Mouse (Mus musculus): ENCODE data around the gene Gpd1. TPM values are rescaled to one million over a fixed set of nuclear protein-coding genes. Genes with fewer than 3 reads are reported as not detected.

Gpd1 gene
- polyA plus RNA-seq, 1 experiment from 2014 or later = 150 TPM

DNA sequence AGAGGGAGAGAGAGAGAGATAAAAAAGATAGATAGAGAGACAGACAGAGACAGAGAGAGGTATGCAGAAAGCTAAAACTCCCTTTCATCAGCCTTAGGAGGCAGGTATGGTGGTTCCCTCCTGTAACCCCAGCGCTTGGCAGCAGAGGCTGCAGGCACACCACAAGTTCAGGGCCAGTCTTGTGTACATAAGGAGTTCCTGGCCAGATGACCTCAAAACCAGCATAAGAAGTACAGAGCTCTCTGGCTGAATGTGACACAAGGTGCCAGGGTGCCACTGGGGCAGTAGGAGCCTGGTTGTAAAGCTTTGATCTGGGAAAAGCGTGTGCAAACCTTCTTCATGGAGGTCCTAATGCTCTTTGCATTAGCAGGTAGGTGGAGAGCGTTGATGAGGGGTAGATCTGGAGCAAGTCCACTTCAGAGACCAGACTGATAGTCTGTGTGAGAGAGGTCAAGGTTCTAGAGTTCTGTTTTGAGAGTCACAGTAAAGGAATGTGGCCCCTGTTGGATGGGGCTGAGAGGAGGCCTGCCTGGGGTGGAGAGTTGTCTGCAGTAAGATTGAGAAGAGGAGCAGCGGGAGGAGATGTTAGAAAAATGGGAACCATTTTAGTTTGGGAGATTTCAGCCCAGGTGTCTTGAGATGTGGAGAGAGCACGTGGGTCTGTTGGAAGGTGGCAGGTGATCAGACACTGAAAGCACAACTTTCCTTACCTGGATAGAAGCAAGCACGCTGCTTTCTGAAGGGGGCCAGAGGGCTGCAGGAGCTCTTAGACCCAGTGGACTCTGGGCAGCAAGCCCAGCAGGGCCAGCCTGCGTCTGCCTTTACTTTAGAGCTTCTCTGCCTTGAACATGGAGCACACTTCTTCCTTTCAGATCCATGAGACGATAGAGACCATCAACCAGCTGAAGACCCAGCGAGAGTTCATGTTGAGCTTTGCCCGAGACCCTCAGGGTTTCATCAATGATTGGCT lies 6.8 kb upstream of the Gpd1 start:
- Histone ChIP-seq H3K9me3 (ENCODE audit: low read length) (no peaks in the 10 kb centered on the region), H3K36me3 (replicated peaks; ENCODE audit: insufficient read depth, low read length) (peaks cover 46% of the 10 kb centered on the region), H3K4me1 (ENCODE audit: insufficient read depth) (peaks cover 26% of the 10 kb centered on the region), H3K27ac (ENCODE audit: low read depth) (peak overlapping the region; percentile 57), H3K4me2 (ENCODE audit: low read depth, low read length) (peak overlapping the region; percentile 23), H3K27me3 (ENCODE audit: insufficient read depth, low read length) (no peaks in the 10 kb centered on the region), H3K4me3 (ENCODE audit: low read depth, low read length) (no peak overlapping the region), H3K9ac (replicated peaks) (no peak overlapping the region)
- WGBS (ENCODE audit: insufficient replicate concordance) = 82% methylated on average over 10 of the region's 10 CpGs
- DNase-seq = no peak
- ATAC-seq = peak; percentile 33; the same call in 1 of the 2 replicates
- TF ChIP-seq CTCF (IDR thresholded peaks at IDR 0.05; ENCODE audit: low read depth) (no peak), EP300 (IDR thresholded peaks at IDR 0.05; ENCODE audit: low read depth) (no peak)

DNA sequence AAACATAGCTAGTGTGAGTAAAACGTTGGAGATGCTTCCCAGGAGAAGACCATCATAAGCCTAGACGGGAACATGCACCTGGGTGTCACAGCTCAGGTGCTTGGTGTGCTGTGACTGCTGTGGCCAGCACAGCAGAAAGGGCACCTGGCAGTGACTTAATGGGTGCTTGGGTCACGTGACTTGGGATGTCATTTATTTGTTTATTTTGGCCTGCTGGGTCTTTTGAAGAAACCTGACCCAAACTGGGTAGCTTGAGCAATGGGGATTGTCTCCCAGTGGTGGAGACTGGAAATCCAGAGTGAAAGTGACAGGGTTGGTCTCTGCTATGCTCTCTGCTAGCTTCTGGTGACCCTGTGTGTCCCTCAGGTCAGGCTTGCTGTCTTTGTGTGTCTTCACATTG lies 5.8 kb upstream of the Gpd1 start:
- H3K27ac ChIP-seq (ENCODE audit: low read depth) = peak overlapping the region; percentile 57
- H3K4me2 ChIP-seq (ENCODE audit: low read depth, low read length) = no peak overlapping the region
- no peak for DNase-seq
- H3K4me1 ChIP-seq (ENCODE audit: insufficient read depth) = peaks cover 36% of the 10 kb centered on the region
- TF ChIP-seq EP300 (IDR thresholded peaks at IDR 0.05; ENCODE audit: low read depth) = no peak
- TF ChIP-seq CTCF (IDR thresholded peaks at IDR 0.05; ENCODE audit: low read depth) = no peak
- no peak overlapping the region for H3K9ac ChIP-seq (replicated peaks)
- H3K27me3 ChIP-seq (ENCODE audit: insufficient read depth, low read length) = no peaks in the 10 kb centered on the region
- H3K9me3 ChIP-seq (ENCODE audit: low read length) = no peaks in the 10 kb centered on the region
- no peak overlapping the region for H3K4me3 ChIP-seq (ENCODE audit: low read depth, low read length)
- WGBS (ENCODE audit: insufficient replicate concordance) = 62% methylated on average over 3 of the region's 3 CpGs
- H3K36me3 ChIP-seq (replicated peaks; ENCODE audit: insufficient read depth, low read length) = peaks cover 42% of the 10 kb centered on the region
- ATAC-seq = peak; percentile 33

- ATAC-seq = no peak
- Histone ChIP-seq H3K4me1 (ENCODE audit: insufficient read depth) (peaks cover 41% of the 10 kb centered on the region), H3K27me3 (ENCODE audit: insufficient read depth, low read length) (no peaks in the 10 kb centered on the region), H3K36me3 (replicated peaks; ENCODE audit: insufficient read depth, low read length) (peaks cover 32% of the 10 kb centered on the region), H3K27ac (ENCODE audit: low read depth) (no peak overlapping the region), H3K9me3 (ENCODE audit: low read length) (no peaks in the 10 kb centered on the region), H3K9ac (replicated peaks) (0 out of 2 replicates have a peak overlapping the region, but pooled peaks have one; percentile 5), H3K4me3 (ENCODE audit: low read depth, low read length) (no peak overlapping the region), H3K4me2 (ENCODE audit: low read depth, low read length) (no peak overlapping the region)
- no peak for TF ChIP-seq CTCF (IDR thresholded peaks at IDR 0.05; ENCODE audit: low read depth)
- no peak for TF ChIP-seq EP300 (IDR thresholded peaks at IDR 0.05; ENCODE audit: low read depth)
- WGBS (ENCODE audit: insufficient replicate concordance) = 74% methylated on average over 13 of the region's 13 CpGs
- no peak for DNase-seq
These were observed 4.4 kb upstream of the Gpd1 start for GRCm38 (mm10) chr15:99712666-99713559.

DNA sequence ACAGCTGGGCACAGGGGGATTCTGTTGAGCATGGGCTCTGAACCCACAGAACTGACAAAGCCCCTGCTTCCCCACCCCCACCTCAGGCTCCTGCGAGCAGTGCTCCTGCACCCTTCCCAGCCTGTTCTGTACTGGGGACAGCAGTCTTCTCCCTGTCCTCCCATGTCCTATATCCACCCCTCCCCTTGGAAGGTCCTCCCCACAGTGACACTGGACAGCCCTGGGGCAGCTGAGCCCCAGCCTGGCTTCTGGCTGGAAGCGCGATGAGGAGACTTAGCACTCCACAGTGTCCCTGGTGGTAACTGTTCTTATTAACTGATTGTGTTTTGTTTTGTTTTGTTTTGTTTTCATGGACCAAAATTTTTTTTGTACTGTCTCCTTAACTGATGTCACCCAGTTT lies 3.7 kb upstream of the Gpd1 start:
- no peak for ATAC-seq
- TF ChIP-seq CTCF (IDR thresholded peaks at IDR 0.05; ENCODE audit: low read depth) = no peak
- no peak for TF ChIP-seq EP300 (IDR thresholded peaks at IDR 0.05; ENCODE audit: low read depth)
- peaks cover 41% of the 10 kb centered on the region for H3K4me1 ChIP-seq (ENCODE audit: insufficient read depth)

DNA sequence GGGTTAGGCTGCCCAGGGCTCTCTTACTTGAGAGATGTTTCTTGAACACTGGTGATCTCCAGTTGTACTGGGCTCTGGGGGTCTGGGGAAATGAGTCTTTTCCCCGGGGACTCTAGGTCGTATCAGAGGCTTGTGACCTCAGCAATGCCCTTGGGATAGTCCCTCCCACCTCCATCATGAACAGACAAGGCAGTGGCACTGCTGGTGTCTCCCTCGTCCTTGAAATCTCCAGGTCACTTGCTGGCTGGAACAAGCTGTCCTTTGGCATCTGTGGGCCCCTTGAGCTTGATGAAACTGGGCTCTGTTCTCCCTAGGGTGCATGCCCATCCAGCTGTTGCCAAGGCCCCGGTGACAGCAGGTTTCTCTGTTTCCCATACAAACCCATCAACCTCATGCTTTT lies 3.1 kb upstream of the Gpd1 start:
- Histone ChIP-seq H3K4me2 (ENCODE audit: low read depth, low read length) (no peak overlapping the region), H3K36me3 (replicated peaks; ENCODE audit: insufficient read depth, low read length) (peaks cover 22% of the 10 kb centered on the region), H3K27me3 (ENCODE audit: insufficient read depth, low read length) (no peaks in the 10 kb centered on the region), H3K9me3 (ENCODE audit: low read length) (no peaks in the 10 kb centered on the region), H3K4me1 (ENCODE audit: insufficient read depth) (peaks cover 41% of the 10 kb centered on the region), H3K9ac (replicated peaks) (no peak overlapping the region), H3K4me3 (ENCODE audit: low read depth, low read length) (no peak overlapping the region), H3K27ac (ENCODE audit: low read depth) (peak overlapping the region; percentile 16; the same call in 1 of the 2 replicates)
- DNase-seq (no peak), ATAC-seq (no peak)
- WGBS (ENCODE audit: insufficient replicate concordance) = 69% methylated on average over 4 of the region's 4 CpGs
- no peak for TF ChIP-seq EP300 (IDR thresholded peaks at IDR 0.05; ENCODE audit: low read depth)

More for the DNA sequence above, 3.7 kb upstream of the Gpd1 start:
- Histone ChIP-seq H3K36me3 (replicated peaks; ENCODE audit: insufficient read depth, low read length) (peaks cover 29% of the 10 kb centered on the region), H3K4me2 (ENCODE audit: low read depth, low read length) (no peak overlapping the region), H3K9ac (replicated peaks) (no peak overlapping the region), H3K9me3 (ENCODE audit: low read length) (no peaks in the 10 kb centered on the region), H3K27me3 (ENCODE audit: insufficient read depth, low read length) (no peaks in the 10 kb centered on the region), H3K4me3 (ENCODE audit: low read depth, low read length) (no peak overlapping the region), H3K27ac (ENCODE audit: low read depth) (no peak overlapping the region)
- WGBS (ENCODE audit: insufficient replicate concordance) = 85% methylated on average over 3 of the region's 3 CpGs
- no peak for DNase-seq

GRCm38 (mm10) chr15:99714858-99715257 lies 2.5 kb upstream of the Gpd1 start:
- H3K9me3 ChIP-seq (ENCODE audit: low read length) = no peaks in the 10 kb centered on the region
- ATAC-seq (peak; percentile 45), DNase-seq (peak; percentile 77)
- H3K4me2 ChIP-seq (ENCODE audit: low read depth, low read length) = peak overlapping the region; percentile 29; the same call in 1 of the 2 replicates
- peaks cover 41% of the 10 kb centered on the region for H3K4me1 ChIP-seq (ENCODE audit: insufficient read depth)
- 42% methylated on average over 7 of the region's 7 CpGs for WGBS (ENCODE audit: insufficient replicate concordance)
- H3K27ac ChIP-seq (ENCODE audit: low read depth) = peak overlapping the region; percentile 70
- H3K9ac ChIP-seq (replicated peaks) = 0 out of 2 replicates have a peak overlapping the region, but pooled peaks have one; percentile 24
- no peak overlapping the region for H3K4me3 ChIP-seq (ENCODE audit: low read depth, low read length)
- no peaks in the 10 kb centered on the region for H3K27me3 ChIP-seq (ENCODE audit: insufficient read depth, low read length)
- no peak for TF ChIP-seq EP300 (IDR thresholded peaks at IDR 0.05; ENCODE audit: low read depth)
- TF ChIP-seq CTCF (IDR thresholded peaks at IDR 0.05; ENCODE audit: low read depth) = peak; percentile 98
- peaks cover 16% of the 10 kb centered on the region for H3K36me3 ChIP-seq (replicated peaks; ENCODE audit: insufficient read depth, low read length)

Measured in liver, postnatal 0 days (tissue).